Mouse (Mus musculus) spleen, postnatal 10 days (tissue): ENCODE data around the gene Alg14.

Experiments used
- DNase-seq, 2 experiments: peaks; one replicate each; pipeline ENCODE4 v3.0.0; 2021 to 2022; ENCODE audit warnings: low spot score in 2 of 2

Alg14 gene

GRCm38 (mm10) chr3:121336234-121336890 is 44.8 kb downstream of the Alg14 start:
- DNase-seq: no peak

GRCm38 (mm10) chr3:121338687-121339086 is 47.1 kb downstream of the Alg14 start:
- DNase-seq: no peak

GRCm38 (mm10) chr3:121340321-121340761 is 48.8 kb downstream of the Alg14 start:
- DNase-seq: no peak

- no peak for DNase-seq
Measured at GRCm38 (mm10) chr3:121343224-121343623, 51.7 kb downstream of the Alg14 start.

GRCm38 (mm10) chr3:121344056-121344945 is 52.7 kb downstream of the Alg14 start:
- DNase-seq: no peak

GRCm38 (mm10) chr3:121344951-121345642 is 53.5 kb downstream of the Alg14 start:
- no peak for DNase-seq

- no peak for DNase-seq
Measured at GRCm38 (mm10) chr3:121345643-121346000, 54.0 kb downstream of the Alg14 start.

- DNase-seq: no peak
Measured at GRCm38 (mm10) chr3:121346507-121347267, 55.1 kb downstream of the Alg14 start.

- no peak for DNase-seq
Measured at GRCm38 (mm10) chr3:121348792-121349191, 57.2 kb downstream of the Alg14 start.

- DNase-seq: no peak
Measured at GRCm38 (mm10) chr3:121349334-121350169, 58.0 kb downstream of the Alg14 start.

- DNase-seq: no peak
Measured at GRCm38 (mm10) chr3:121351257-121351656, 59.7 kb downstream of the Alg14 start.

- no peak for DNase-seq
Measured at GRCm38 (mm10) chr3:121354281-121354680, 62.7 kb downstream of the Alg14 start.

GRCm38 (mm10) chr3:121354861-121355470 is 63.4 kb downstream of the Alg14 start:
- no peak for DNase-seq

GRCm38 (mm10) chr3:121355569-121355968 is 64.0 kb downstream of the Alg14 start:
- no peak for DNase-seq

- DNase-seq: no peak
Measured at GRCm38 (mm10) chr3:121356111-121356510, 64.5 kb downstream of the Alg14 start.

- no peak for DNase-seq
Measured at GRCm38 (mm10) chr3:121357030-121357429, 65.5 kb downstream of the Alg14 start.

GRCm38 (mm10) chr3:121358285-121358684 is 66.7 kb downstream of the Alg14 start:
- no peak for DNase-seq

- DNase-seq: no peak
Measured at GRCm38 (mm10) chr3:121358850-121359249, 67.3 kb downstream of the Alg14 start.

GRCm38 (mm10) chr3:121359272-121359671 is 67.7 kb downstream of the Alg14 start:
- DNase-seq: no peak

- DNase-seq: no peak
Measured at GRCm38 (mm10) chr3:121362002-121362401, 70.4 kb downstream of the Alg14 start.
